Mouse (Mus musculus) cerebellum, adult 2 months (tissue): ENCODE measurements around the gene Nfyb. TPM values are rescaled to one million over a fixed set of nuclear protein-coding genes. Genes with fewer than 3 reads are reported as not detected.

ENCODE experiments used
- DNase-seq, 2 experiments: peaks; one replicate each; pipeline ENCODE4 v3.0.0; 2021
- H3K27ac ChIP-seq: fragments of 200-500 bp; 2 replicates; pipeline ENCODE4 v1.5.1; 2012; ENCODE audit warnings: low read length, control low read depth, inconsistent platforms; ENCODE audit not compliant: insufficient read depth
- H3K27me3 ChIP-seq: fragments of 200-500 bp; 2 replicates; pipeline ENCODE4 v1.6.1; 2012; ENCODE audit warnings: inconsistent platforms, mild to moderate bottlenecking, low read length, moderate library complexity; ENCODE audit not compliant: control insufficient read depth, insufficient read depth
- H3K4me1 ChIP-seq: fragments of 200-500 bp; 2 replicates; pipeline ENCODE4 v1.6.1; 2011; ENCODE audit warnings: low read length; ENCODE audit not compliant: control insufficient read depth, insufficient read depth
- H3K4me3 ChIP-seq: fragments of 200-500 bp; replicated peaks from 2 replicates; pipeline ENCODE3; 2011; ENCODE audit warnings: mild to moderate bottlenecking, low read depth, low read length, control low read depth; ENCODE audit not compliant: insufficient read depth
- CTCF ChIP-seq: fragments of 200-500 bp; IDR thresholded peaks from 2 replicates; pipeline ENCODE4 v1.5.1; 2011; ENCODE audit warnings: low read depth, mild to moderate bottlenecking, control low read depth, low read length, moderate library complexity, borderline replicate concordance; ENCODE audit not compliant: insufficient read depth
- POLR2A ChIP-seq: fragments of 200-500 bp; IDR thresholded peaks from 2 replicates; pipeline ENCODE4 v1.6.1; 2011; ENCODE audit warnings: low read length, control low read depth, borderline replicate concordance; ENCODE audit not compliant: insufficient read depth
- WGBS: fragments of 180-500 bp; shearing (Covaris S2); methylation state at CpG from one replicate; pipeline ENCODE4 v1.1.7; 2018; 5-methylcytosine and 5-hydroxymethylcytosine counted together
- polyA plus RNA-seq: library from polyadenylated mRNA; depleted of rRNA; stranded (reverse); fragments of >200 nt; gene quantifications from 2 replicates; pipeline ENCODE4 v1.2.3, GENCODE M21; 2012

Gene Nfyb
- polyA plus RNA-seq, 1 experiment = 28.7 TPM

DNA sequence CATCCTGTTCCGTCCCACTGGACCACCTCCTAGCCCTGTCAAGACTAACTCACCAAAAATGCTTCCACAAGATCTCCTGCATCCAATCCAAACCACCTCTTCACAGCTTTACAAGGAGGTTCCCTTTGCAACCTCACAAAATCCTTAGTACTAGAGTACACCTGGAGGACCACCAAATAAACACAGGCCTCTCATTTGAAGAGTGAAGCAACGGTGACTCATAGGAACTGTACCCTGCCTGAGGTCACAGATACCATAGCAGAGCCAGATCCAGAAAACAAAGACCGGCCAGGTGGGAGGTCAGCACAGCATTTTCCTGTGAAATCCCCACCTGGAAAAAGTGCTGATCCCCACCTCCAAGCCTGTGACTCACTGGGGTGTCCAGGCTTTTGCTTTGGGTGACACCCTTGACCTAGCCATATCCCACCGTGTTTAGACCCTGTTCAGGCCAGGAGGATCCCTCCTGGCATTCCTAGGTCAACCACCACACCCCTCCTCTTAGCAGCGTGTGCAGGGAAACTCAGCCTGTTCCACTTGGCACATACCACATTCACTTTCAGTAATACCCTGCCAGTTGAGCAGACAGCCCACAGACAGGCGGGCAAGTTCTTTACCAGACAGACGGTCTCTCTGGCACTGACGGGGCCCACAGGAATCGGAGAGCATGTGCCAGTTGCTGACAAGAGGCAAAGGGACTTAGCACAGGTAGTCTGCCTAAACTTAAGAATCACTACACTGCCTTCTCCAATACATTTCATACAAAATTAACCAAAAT, 2.7 kb downstream of the Nfyb start:
- 10% methylated on average over 9 of the region's 9 CpGs for WGBS
- peak; percentile 54 to 74 for DNase-seq
- Histone ChIP-seq H3K27ac (no peak overlapping the region), H3K27me3 (no peaks in the 10 kb centered on the region), H3K4me1 (peaks cover 23% of the 10 kb centered on the region), H3K4me3 (peak overlapping the region; percentile 10)
- TF ChIP-seq CTCF = no peak

DNA sequence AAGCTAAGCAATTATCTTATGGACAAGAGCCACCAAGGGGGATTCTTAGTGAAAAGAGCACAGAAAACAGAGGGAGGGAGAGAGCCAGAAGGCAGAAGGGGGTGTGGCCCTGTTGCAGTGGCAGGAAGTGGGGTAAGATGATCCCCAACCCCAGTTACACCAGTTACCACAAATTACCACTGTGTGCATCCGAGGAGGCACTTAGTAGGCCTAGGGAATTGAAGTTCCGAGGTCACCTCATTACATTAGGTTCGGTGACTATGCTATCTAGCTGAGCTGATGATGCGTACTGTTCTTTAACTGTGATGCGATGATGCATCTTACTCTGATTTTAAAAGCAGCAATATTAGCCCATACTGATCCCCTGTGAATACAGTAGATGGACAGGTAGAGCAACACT, 4.2 kb downstream of the Nfyb start:
- TF ChIP-seq POLR2A = no peak
- no peak for TF ChIP-seq CTCF
- Histone ChIP-seq H3K4me3 (no peak overlapping the region), H3K27me3 (no peaks in the 10 kb centered on the region), H3K4me1 (peaks cover 23% of the 10 kb centered on the region), H3K27ac (no peak overlapping the region)
- DNase-seq = no peak
- 89% methylated on average over 5 of the region's 5 CpGs for WGBS

DNA sequence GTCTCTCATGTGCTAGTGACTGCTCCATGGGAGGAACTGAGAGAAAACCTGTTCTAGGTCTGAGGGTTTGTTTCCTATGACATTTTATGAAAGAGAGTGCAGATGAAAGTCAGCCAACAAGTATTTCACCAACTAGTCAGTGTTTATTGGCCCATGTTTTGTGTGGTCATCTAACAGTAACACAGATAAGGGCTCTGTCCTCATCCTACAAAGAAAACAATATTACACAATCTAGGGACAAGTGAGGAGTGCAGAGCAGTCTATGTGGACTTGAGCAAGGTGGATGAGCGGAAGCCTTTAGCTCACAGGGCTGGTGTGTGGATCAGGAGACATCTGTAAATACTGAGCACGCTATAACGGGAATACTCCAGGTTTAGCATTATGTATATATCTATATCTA, 5.1 kb downstream of the Nfyb start:
- Histone ChIP-seq H3K27ac (no peak overlapping the region), H3K4me1 (peaks cover 20% of the 10 kb centered on the region), H3K27me3 (no peaks in the 10 kb centered on the region), H3K4me3 (no peak overlapping the region)
- TF ChIP-seq POLR2A (no peak), CTCF (no peak)
- 95% methylated on average over 3 of the region's 3 CpGs for WGBS
- DNase-seq = no peak

DNA sequence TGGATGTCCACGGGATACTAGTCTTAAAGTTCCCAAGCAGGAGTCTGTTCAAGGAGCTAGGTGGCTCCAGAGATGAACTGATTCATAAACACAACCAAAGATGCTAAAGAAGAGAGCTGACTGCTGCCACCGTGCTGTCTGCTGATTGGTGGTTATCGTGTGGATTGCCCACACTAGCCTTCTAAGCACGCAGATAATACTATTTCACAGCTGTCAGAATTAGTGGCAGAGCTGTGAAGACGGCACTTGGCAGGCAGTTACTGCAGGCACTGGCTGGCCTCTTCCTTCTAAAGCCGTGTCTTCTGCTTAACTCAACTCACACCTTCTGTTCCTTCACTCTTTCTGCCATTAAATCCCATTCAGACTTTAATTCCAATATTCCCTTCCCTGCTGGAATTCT, 5.6 kb downstream of the Nfyb start:
- no peak for DNase-seq
- 38% methylated on average over 6 of the region's 6 CpGs for WGBS
- no peaks in the 10 kb centered on the region for H3K27me3 ChIP-seq
- no peak overlapping the region for H3K4me3 ChIP-seq
- TF ChIP-seq CTCF (no peak), POLR2A (no peak)
- no peak overlapping the region for H3K27ac ChIP-seq
- peaks cover 20% of the 10 kb centered on the region for H3K4me1 ChIP-seq

DNA sequence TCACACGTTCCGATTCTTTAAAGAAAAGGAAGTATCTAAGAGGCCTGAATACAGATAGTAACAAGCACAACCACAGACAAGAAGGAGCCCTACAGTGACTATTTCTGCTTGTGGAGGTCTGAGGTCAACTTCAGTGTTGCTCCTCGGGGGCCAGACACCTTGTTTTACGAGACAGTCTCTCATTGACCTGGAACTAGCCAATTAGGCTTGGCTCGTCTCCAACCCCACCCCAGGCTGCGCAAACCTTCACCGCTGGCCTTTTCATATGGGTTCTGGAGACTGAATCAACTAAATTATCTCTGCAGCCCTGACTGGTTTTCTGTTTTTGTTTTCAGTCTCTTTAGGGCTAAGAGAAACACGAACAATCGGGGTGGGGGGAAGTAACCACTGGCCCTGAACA, 6.6 kb downstream of the Nfyb start:
- DNase-seq = no peak
- H3K4me1 ChIP-seq = peaks cover 20% of the 10 kb centered on the region
- no peak overlapping the region for H3K27ac ChIP-seq
- H3K4me3 ChIP-seq = no peak overlapping the region
- WGBS = 45% methylated on average over 9 of the region's 9 CpGs
- H3K27me3 ChIP-seq = no peaks in the 10 kb centered on the region
- no peak for TF ChIP-seq CTCF
- no peak for TF ChIP-seq POLR2A

DNA sequence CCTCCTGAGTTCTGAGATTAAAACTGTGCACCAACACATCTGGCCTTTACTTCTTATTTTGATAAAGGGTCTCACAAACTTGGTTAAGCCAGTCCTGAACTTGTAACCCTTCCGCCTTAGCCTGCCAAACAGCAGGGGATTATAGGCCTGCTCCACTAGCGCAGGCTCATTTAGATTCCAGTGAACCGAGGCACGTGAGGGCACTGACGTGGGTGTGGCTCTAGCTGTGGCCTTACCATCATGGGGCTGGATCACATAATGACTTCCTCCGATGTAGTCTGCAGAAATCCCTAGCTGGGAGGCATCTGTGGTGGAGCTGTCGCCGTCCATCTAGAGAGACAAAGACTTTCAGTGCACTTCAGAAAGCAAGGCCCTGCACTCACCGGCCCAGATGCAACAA, 7.5 kb downstream of the Nfyb start:
- Histone ChIP-seq H3K27ac (no peak overlapping the region), H3K4me1 (peaks cover 19% of the 10 kb centered on the region), H3K27me3 (no peaks in the 10 kb centered on the region), H3K4me3 (no peak overlapping the region)
- WGBS = 84% methylated on average over 9 of the region's 9 CpGs
- TF ChIP-seq POLR2A (no peak), CTCF (no peak)
- DNase-seq = no peak

DNA sequence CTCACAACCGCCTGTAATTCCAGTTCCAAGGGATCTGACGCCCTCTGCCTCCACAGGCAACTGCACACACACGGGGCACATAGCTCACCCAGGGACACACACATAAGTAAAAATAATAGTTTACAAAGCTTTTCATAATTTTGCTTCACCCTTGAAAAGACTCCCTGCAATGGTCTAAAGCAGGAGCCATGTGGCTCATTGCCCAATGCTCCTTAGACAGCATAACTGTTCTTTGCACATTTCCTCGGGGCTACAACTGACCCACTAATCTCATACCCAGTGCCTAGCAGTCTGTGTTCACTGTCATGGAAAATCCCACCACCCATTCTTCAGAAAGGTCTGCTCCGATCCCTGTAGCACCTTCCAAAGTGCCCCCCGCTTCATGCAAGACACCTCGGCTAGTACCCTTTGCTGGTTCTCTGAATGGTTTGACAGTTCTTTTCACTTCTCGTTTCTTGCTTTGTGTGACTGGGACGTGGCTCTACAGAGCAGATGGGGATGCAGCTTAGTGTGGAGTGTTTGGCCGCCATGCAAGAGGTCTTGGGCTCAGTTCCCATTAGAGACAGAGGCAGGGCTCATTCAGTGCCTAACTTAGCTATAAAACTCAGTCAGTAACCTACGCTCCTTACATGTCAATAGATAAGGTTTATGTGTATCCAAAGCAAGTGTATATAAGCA, 8.6 kb downstream of the Nfyb start:
- 38% methylated on average over 11 of the region's 11 CpGs for WGBS
- DNase-seq = peak in 1 of 2 experiments; percentile 37
- H3K27me3 ChIP-seq = no peaks in the 10 kb centered on the region
- H3K27ac ChIP-seq = no peak overlapping the region
- peaks cover 10% of the 10 kb centered on the region for H3K4me1 ChIP-seq
- H3K4me3 ChIP-seq = no peak overlapping the region
- TF ChIP-seq POLR2A (no peak), CTCF (no peak)

DNA sequence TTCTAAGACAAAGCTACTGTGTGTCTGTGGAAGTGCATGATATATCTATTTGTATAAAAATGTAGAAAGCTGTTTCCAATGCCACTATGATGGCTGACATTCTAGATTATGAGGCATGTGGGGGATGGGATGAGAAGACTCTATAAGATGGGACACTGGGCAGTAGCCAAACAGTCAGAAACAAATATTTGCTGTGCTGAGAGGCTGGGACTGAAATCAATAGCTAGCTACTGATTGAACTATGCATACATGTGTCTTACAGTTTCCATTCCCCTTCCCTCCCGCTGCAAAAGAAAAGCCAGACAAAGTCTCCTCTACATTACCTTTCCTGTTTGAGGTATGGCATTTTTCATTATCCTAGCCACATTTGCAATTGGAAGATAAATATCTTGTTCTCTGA, 9.3 kb downstream of the Nfyb start:
- Histone ChIP-seq H3K4me1 (peaks cover 6% of the 10 kb centered on the region; the same call in 1 of the 2 replicates), H3K4me3 (no peak overlapping the region), H3K27ac (no peak overlapping the region), H3K27me3 (no peaks in the 10 kb centered on the region)
- TF ChIP-seq CTCF (no peak), POLR2A (no peak)
- 95% methylated on average over 1 of the region's 1 CpGs for WGBS
- no peak for DNase-seq
